Mouse (Mus musculus) frontal cortex, postnatal 14 days (tissue): ENCODE results near the gene Acta1.

ENCODE experiments used
- DNase-seq, 2 experiments: peaks; one replicate each; pipeline ENCODE4 v3.0.0; 2022; ENCODE audit warnings: low spot score in 2 of 2

The Acta1 gene

GRCm38 (mm10) chr8:123845114-123845513, 49.4 kb downstream of the Acta1 start:
- DNase-seq, result no peak

- DNase-seq, result no peak
These were observed 50.2 kb downstream of the Acta1 start for GRCm38 (mm10) chr8:123844341-123844740.

- no peak for DNase-seq
These were observed 52.5 kb downstream of the Acta1 start for GRCm38 (mm10) chr8:123842086-123842485.
